Mouse (Mus musculus): ENCODE results near the gene Cacna1a.

DNA sequence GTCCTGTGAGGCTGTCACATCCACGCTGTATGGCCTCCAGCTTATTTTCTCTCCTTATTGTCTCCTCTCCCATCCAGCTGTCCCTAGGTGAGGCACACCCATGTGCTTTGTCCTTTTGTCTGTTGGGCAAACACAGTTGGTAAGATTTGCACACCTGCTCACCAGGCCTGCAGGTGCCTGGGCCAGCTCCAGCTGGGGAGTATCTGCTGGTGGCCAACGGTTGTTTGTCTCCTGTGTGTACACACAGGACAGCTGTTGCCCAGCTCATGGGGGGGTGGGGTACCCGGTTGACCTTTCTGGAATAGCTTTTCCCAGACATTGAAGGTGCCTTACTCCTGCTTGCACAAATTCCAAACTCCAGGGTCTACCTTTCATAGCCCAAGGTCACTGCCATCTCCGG lies 37.3 kb upstream of the Cacna1a start:
- no peak for TF ChIP-seq CTCF (IDR thresholded peaks at IDR 0.05; ENCODE audit: borderline replicate concordance, control insufficient read depth, extremely low read depth, insufficient read depth, low read length, poor library complexity)
- no peak for TF ChIP-seq POLR2A (IDR thresholded peaks at IDR 0.05; ENCODE audit: control insufficient read depth, extremely low read depth, insufficient read depth, low read length, poor library complexity)
